Mouse (Mus musculus) olfactory bulb, adult 2 months (tissue): ENCODE results near the gene Aebp2.

ENCODE experiments used
- CTCF ChIP-seq: fragments of 200-500 bp; IDR thresholded peaks from 2 replicates; pipeline ENCODE4 v1.5.1; 2012; ENCODE audit warnings: low read depth, mild to moderate bottlenecking, low read length, moderate library complexity; ENCODE audit not compliant: insufficient read depth
- POLR2A ChIP-seq: fragments of 200-500 bp; IDR thresholded peaks from 2 replicates; pipeline ENCODE4 v1.6.1; 2012; ENCODE audit warnings: mild to moderate bottlenecking, low read depth, low read length, moderate library complexity; ENCODE audit not compliant: insufficient read depth

GRCm38 (mm10) chr6:140622391-140623225 lies at the start of gene Aebp2:
- no peak for TF ChIP-seq CTCF
- no peak for TF ChIP-seq POLR2A
